ENCODE assay signal across 9 mouse cellular contexts in the genomic region with DNA sequence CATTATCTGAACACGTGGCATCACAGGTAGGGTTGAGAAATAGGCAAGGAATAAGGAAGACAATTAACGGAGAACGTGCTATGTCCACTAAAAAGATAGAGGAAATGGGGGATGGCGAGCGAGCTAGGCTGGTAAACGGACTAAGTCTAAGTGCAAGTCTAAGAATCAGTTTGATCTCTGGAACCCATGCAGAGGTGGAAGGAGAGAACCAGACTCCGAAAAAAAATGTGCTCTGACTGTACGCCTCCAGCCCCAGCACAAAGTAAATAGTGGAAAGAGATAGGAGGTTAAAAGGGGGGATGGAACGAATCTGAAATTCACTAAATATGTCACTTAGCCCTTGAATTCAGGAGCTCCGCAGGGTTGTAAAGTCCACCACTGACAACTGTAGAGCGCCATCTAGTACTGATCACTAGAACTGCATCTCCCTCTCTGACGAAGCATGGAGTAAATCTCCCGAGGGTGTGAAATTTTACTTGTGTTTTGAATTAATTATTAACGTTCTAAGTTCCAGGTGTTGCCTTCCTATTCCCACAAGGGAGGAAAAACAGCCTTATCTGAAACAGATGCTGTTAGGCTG. TPM values are rescaled to one million over a fixed set of nuclear protein-coding genes. Genes with fewer than 3 reads are reported as not detected.
DNase-seq lines count a peak whose midpoint lies in the region; ATAC-seq lines count a peak whose summit lies in the region.
"Had no signal": no experiment of that assay in that cellular context is flagged by ENCODE, and none has a peak within 500 bp of the region (broad histone marks: within the 10 kb centered on the region; RNA-seq: fewer than 3 reads in every experiment).

No protein-coding gene starts in this region.

- peak overlapping the region; percentile 24 for H3K4me2 ChIP-seq in embryonic facial prominence, embryonic 13.5 days
- H3K4me2 ChIP-seq in kidney, embryonic 15.5 days = peak overlapping the region; percentile 35
- H3K4me2 ChIP-seq: lung, embryonic 15.5 days had no signal

- no peaks in the 10 kb centered on the region for H3K9me3 ChIP-seq in embryonic facial prominence, embryonic 13.5 days
- H3K9me3 ChIP-seq in kidney, embryonic 15.5 days (replicated peaks) = no peaks in the 10 kb centered on the region
- H3K9me3 ChIP-seq: lung, embryonic 15.5 days had no signal

- peak; percentile 39 to 54 for DNase-seq in left cerebral cortex, adult 18-20 months (ENCODE audit: low spot score in 2 of 2)
- no peak for DNase-seq in left cerebral cortex, adult 8-10 months (ENCODE audit: low spot score in 2 of 2)
- DNase-seq in adipocyte (ENCODE audit: low spot score) = peak; percentile 3
- DNase-seq in mesoderm, embryonic 11.5 days (ENCODE audit: low read depth, low spot score) = peak; percentile 38
- no peak for DNase-seq in c-Kit-positive CD71-positive TER-119-positive erythroid progenitor cells, embryonic 14.5 days (ENCODE audit: low spot score)

- 35% methylated on average over 14 of the region's 14 CpGs for WGBS in embryonic facial prominence, embryonic 13.5 days
- 35% methylated on average over 14 of the region's 14 CpGs for WGBS in kidney, embryonic 15.5 days

- H3K4me1 ChIP-seq in embryonic facial prominence, embryonic 13.5 days = no peaks in the 10 kb centered on the region
- no peaks in the 10 kb centered on the region for H3K4me1 ChIP-seq in kidney, embryonic 15.5 days
- H3K4me1 ChIP-seq: lung, embryonic 15.5 days had no signal

- H3K4me3 ChIP-seq in embryonic facial prominence, embryonic 13.5 days = no peak overlapping the region
- no peak overlapping the region for H3K4me3 ChIP-seq in kidney, embryonic 15.5 days (replicated peaks)
- H3K4me3 ChIP-seq: lung, embryonic 15.5 days had no signal

- no peaks in the 10 kb centered on the region for H3K27me3 ChIP-seq in embryonic facial prominence, embryonic 13.5 days
- peaks cover 2% of the 10 kb centered on the region; the same call in 1 of the 2 replicates for H3K27me3 ChIP-seq in kidney, embryonic 15.5 days
- H3K27me3 ChIP-seq: lung, embryonic 15.5 days had no signal

- H3K27ac ChIP-seq in embryonic facial prominence, embryonic 13.5 days = no peak overlapping the region
- no peak overlapping the region for H3K27ac ChIP-seq in kidney, embryonic 15.5 days
- H3K27ac ChIP-seq: lung, embryonic 15.5 days had no signal

- H3K36me3 ChIP-seq in embryonic facial prominence, embryonic 13.5 days = no peaks in the 10 kb centered on the region
- H3K36me3 ChIP-seq in kidney, embryonic 15.5 days = no peaks in the 10 kb centered on the region
- H3K36me3 ChIP-seq: lung, embryonic 15.5 days had no signal

- H3K9ac ChIP-seq in embryonic facial prominence, embryonic 13.5 days = no peak overlapping the region
- H3K9ac ChIP-seq in kidney, embryonic 15.5 days = no peak overlapping the region
- H3K9ac ChIP-seq: lung, embryonic 15.5 days had no signal

- no peak for ATAC-seq in embryonic facial prominence, embryonic 13.5 days (ENCODE audit: insufficient number of reproducible peaks, insufficient read depth, low FRiP score, low TSS enrichment, low read depth)
- ATAC-seq in kidney, embryonic 15.5 days (replicated peaks; ENCODE audit: low FRiP score) = no peak
- no peak for ATAC-seq in erythroblast, adult 5-6 weeks (replicated peaks; ENCODE audit: low FRiP score, poor library complexity, severe bottlenecking)

RNA-seq across cellular contexts. Expression of gene Lmbrd1, which starts 44.8 kb away (rescaled TPM):
- 100 to 1,000 TPM; 143 to 145 TPM for total RNA-seq in left cerebral cortex, adult 18-20 months (2021)
- total RNA-seq in left cerebral cortex, adult 8-10 months (2022) = 100 to 1,000 TPM; 135 to 148 (median 142) TPM
- polyA plus RNA-seq in embryonic facial prominence, embryonic 13.5 days (2015; fragmentation: Nextera tagmentation; extraction: Ambion mirVana) = 32.6 and 39.7 TPM in 2 replicates
- 31.8 and 34.9 TPM in 2 replicates for polyA plus RNA-seq in kidney, embryonic 15.5 days (2015; fragmentation: Nextera tagmentation; extraction: Ambion mirVana)
- 2.1 and 8.2 TPM in 2 replicates for total RNA-seq in erythroblast, adult 5-6 weeks (2015; ENCODE audit: low replicate concordance)
- total RNA-seq in erythroblast, adult 5-6 weeks (2017; ENCODE audit: low replicate concordance) = 5.8 and 5.9 TPM in 2 replicates

RNA-seq across cellular contexts. Expression of gene Col19a1, which starts 46.4 kb away (rescaled TPM):
- total RNA-seq in left cerebral cortex, adult 18-20 months (2021) = 10 to 100 TPM; 25.5 to 28.9 TPM
- 10 to 100 TPM; 21.8 to 24.2 (median 23.1) TPM for total RNA-seq in left cerebral cortex, adult 8-10 months (2022)
- 1.8 and 2.4 TPM in 2 replicates for polyA plus RNA-seq in embryonic facial prominence, embryonic 13.5 days (2015; fragmentation: Nextera tagmentation; extraction: Ambion mirVana)
- polyA plus RNA-seq in kidney, embryonic 15.5 days (2015; fragmentation: Nextera tagmentation; extraction: Ambion mirVana) = 0.26 and 0.30 TPM in 2 replicates
- not detected in 2 replicates for total RNA-seq in erythroblast, adult 5-6 weeks (2015; ENCODE audit: low replicate concordance)
- 0.26 TPM in 1 of 2 replicates, not detected in the other for total RNA-seq in erythroblast, adult 5-6 weeks (2017; ENCODE audit: low replicate concordance)

Comparison
In these comparisons a context has a peak if more than half of its experiments do, and no peak if none do; other contexts are left out.
1. DNase-seq: peak in left cerebral cortex, adult 18-20 months (2 of 2), adipocyte (single experiment) and mesoderm, embryonic 11.5 days (single experiment); none in left cerebral cortex, adult 8-10 months (0 of 2) and c-Kit-positive CD71-positive TER-119-positive erythroid progenitor cells, embryonic 14.5 days (single experiment).
2. RNA of gene Lmbrd1, which starts 44.8 kb away (total RNA-seq): 135 to 148 TPM in left cerebral cortex, adult 8-10 months and 143 to 145 TPM in left cerebral cortex, adult 18-20 months; 2.1 to 8.2 TPM in erythroblast, adult 5-6 weeks; every median in the first group is over 10 times any median in the second.
3. RNA of gene Col19a1, which starts 46.4 kb away (total RNA-seq): 25.5 to 28.9 TPM in left cerebral cortex, adult 18-20 months and 21.8 to 24.2 TPM in left cerebral cortex, adult 8-10 months; 0.26 TPM in erythroblast, adult 5-6 weeks; every median in the first group is over 10 times any median in the second.